Mouse (Mus musculus) liver, embryonic 14.5 days (tissue): ENCODE measurements around the gene Il5. TPM values are rescaled to one million over a fixed set of nuclear protein-coding genes. Genes with fewer than 3 reads are reported as not detected.

Experiments
- ATAC-seq: fragments of 200-750 bp; cut with Nextera tagmentation; 2 replicates; pipeline ENCODE4 v1.8.0; 2017; ENCODE audit warnings: moderate number of reproducible peaks, mild to moderate bottlenecking, moderate library complexity; ENCODE audit not compliant: insufficient read depth
- DNase-seq, 3 experiments: peaks; one replicate each; pipeline ENCODE4 v3.0.0-alpha.2; 2012 to 2013; ENCODE audit warnings: low read depth in 3 of 3, low spot score in 3 of 3
- H3K27ac ChIP-seq: fragments of 300-500 bp; sonication (generic); 2 replicates; pipeline ENCODE4 v1.5.1; 2014; ENCODE audit warnings: moderate library complexity, mild to moderate bottlenecking, control low read depth, inconsistent platforms
- H3K27me3 ChIP-seq: fragments of 300-500 bp; sonication (generic); 2 replicates; pipeline ENCODE4 v1.6.1; 2014; ENCODE audit warnings: mild to moderate bottlenecking, low read length, moderate library complexity; ENCODE audit not compliant: control insufficient read depth, insufficient read depth
- H3K36me3 ChIP-seq: fragments of 300-500 bp; sonication (generic); replicated peaks from 2 replicates; pipeline ENCODE4 v1.6.1; 2014; ENCODE audit warnings: low read depth; ENCODE audit not compliant: control insufficient read depth, insufficient read depth
- H3K4me1 ChIP-seq, 2 experiments: fragments of 200-500 bp in 1 of 2; fragments of 300-500 bp in 1 of 2; sonication (generic) in 1 of 2; replicated peaks; 2 replicates each; pipeline ENCODE4 v1.6.1; 2012 to 2014; ENCODE audit warnings: antibody characterized with exemption in 1 of 2, inconsistent platforms in 1 of 2, low read length in 1 of 2; ENCODE audit not compliant: control insufficient read depth in 2 of 2, insufficient read depth in 2 of 2
- H3K4me2 ChIP-seq: fragments of 300-500 bp; sonication (generic); 2 replicates; pipeline ENCODE4 v1.6.1; 2014; ENCODE audit warnings: low read depth, mild to moderate bottlenecking, control low read depth, moderate library complexity
- H3K4me3 ChIP-seq, 2 experiments: fragments of 200-500 bp in 1 of 2; fragments of 300-500 bp in 1 of 2; sonication (generic) in 1 of 2; 2 replicates each; pipeline ENCODE4 v1.5.1; 2012 to 2014; ENCODE audit warnings: low read depth in 2 of 2, low read length in 2 of 2, mild to moderate bottlenecking in 2 of 2, control low read depth in 1 of 2, inconsistent platforms in 1 of 2, moderate library complexity in 1 of 2; ENCODE audit not compliant: insufficient read depth in 1 of 2
- H3K9ac ChIP-seq: fragments of 300-500 bp; sonication (generic); replicated peaks from 2 replicates; pipeline ENCODE4 v1.6.1; 2014; ENCODE audit warnings: mild to moderate bottlenecking, control low read depth, moderate library complexity
- H3K9me3 ChIP-seq: fragments of 300-500 bp; sonication (generic); 2 replicates; pipeline ENCODE4 v1.6.1; 2016; ENCODE audit warnings: low read length, mixed read lengths; ENCODE audit not compliant: control insufficient read depth
- CTCF ChIP-seq: IDR thresholded peaks from 2 replicates; pipeline ENCODE4 v1.5.1; 2016; ENCODE audit warnings: antibody characterized with exemption, low read depth, control low read depth
- EP300 ChIP-seq: IDR thresholded peaks from 2 replicates; pipeline ENCODE4 v1.6.1; 2016; ENCODE audit warnings: antibody characterized with exemption, low read depth
- WGBS: fragments of 180-500 bp; shearing (Covaris S2); extraction: QIAGEN DNeasy Blood & Tissue Kit; methylation state at CpG from one replicate; pipeline ENCODE4 v1.1.7; 2014; ENCODE audit not compliant: insufficient replicate concordance; 5-methylcytosine and 5-hydroxymethylcytosine counted together
- polyA plus RNA-seq, 2 experiments: library from polyadenylated mRNA; depleted of rRNA in 1 of 2; stranded (reverse) in 1 of 2; unstranded in 1 of 2; fragments of >200 nt; fragmentation: Nextera tagmentation in 1 of 2; extraction: Ambion mirVana in 1 of 2; gene quantifications; 2 replicates each; pipeline versions ENCODE4 v1.2.1 to v1.2.3; 2012 to 2014

The Il5 gene
- polyA plus RNA-seq, 2 experiments = not detected

- no peaks in the 10 kb centered on the region for H3K9me3 ChIP-seq
- peak within 1 kb of the TSS; percentile 81 for H3K27ac ChIP-seq
- H3K27me3 ChIP-seq = no peaks in the 10 kb centered on the region
- no peaks in the 10 kb centered on the region; the same call in 1 of the 2 replicates for H3K36me3 ChIP-seq
- DNase-seq (peak; percentile 82 to 89 (median 84)), ATAC-seq (peak; percentile 96)
- WGBS = 1% methylated on average over 55 of the region's 55 CpGs
- TF ChIP-seq CTCF (no peak), EP300 (no peak)
- peak within 1 kb of the TSS; percentile 83 to 89 for H3K4me3 ChIP-seq
- peak within 1 kb of the TSS; percentile 96 for H3K4me2 ChIP-seq
- peak within 1 kb of the TSS; percentile 93 for H3K9ac ChIP-seq
- H3K4me1 ChIP-seq = peaks cover 4 to 5% of the 10 kb centered on the region in 2 experiments; a peak in 3 of 4 replicates
Observed at GRCm38 (mm10) chr11:53706934-53707717, 13.5 kb upstream of the Il5 start, which contains the start of gene Rad50. Rad50 (minus strand) TSS chr11:53707319.

- Histone ChIP-seq H3K27ac (no peak overlapping the region), H3K4me2 (peak overlapping the region; percentile 96), H3K9me3 (no peaks in the 10 kb centered on the region), H3K27me3 (no peaks in the 10 kb centered on the region), H3K9ac (peak overlapping the region; percentile 93), H3K4me1 (peaks cover 4 to 5% of the 10 kb centered on the region in 2 experiments; a peak in 3 of 4 replicates), H3K36me3 (no peaks in the 10 kb centered on the region; the same call in 1 of the 2 replicates), H3K4me3 (peak overlapping the region; percentile 83 to 89)
- DNase-seq = no peak
- no peak for ATAC-seq
- TF ChIP-seq CTCF = no peak
- TF ChIP-seq EP300 = no peak
- 58% methylated on average over 3 of the region's 3 CpGs for WGBS
Observed at GRCm38 (mm10) chr11:53707718-53708009, 12.9 kb upstream of the Il5 start.

DNA sequence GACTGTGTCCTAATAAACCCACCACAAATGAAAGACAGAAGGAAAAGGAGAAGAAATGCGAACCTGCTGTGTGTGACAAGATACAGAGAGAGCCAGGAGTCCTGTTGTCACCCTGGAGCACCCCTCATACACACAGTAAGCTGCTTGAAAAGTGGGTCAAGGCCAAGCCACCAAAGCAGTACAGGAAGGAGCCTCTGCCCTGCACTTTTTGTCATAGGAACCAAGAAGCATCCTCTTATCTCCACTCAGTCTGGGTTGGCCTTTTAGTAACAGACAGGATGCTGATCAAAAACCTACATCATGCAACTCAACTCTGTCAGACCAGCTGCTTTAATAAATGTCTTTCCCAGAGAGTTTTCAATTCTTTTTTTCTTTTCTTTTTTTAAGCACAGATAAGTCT is 893 bp upstream of the Il5 start:
- H3K4me1 ChIP-seq = no peaks in the 10 kb centered on the region
- no peak for ATAC-seq
- TF ChIP-seq CTCF (no peak), EP300 (no peak)
- DNase-seq = no peak
- no peaks in the 10 kb centered on the region for H3K36me3 ChIP-seq
- WGBS = 47% methylated on average over 1 of the region's 1 CpGs
- H3K4me3 ChIP-seq = no peak overlapping the region
- no peak overlapping the region for H3K27ac ChIP-seq
- no peaks in the 10 kb centered on the region for H3K9me3 ChIP-seq
- H3K9ac ChIP-seq = no peak overlapping the region
- no peak overlapping the region for H3K4me2 ChIP-seq
- H3K27me3 ChIP-seq = no peaks in the 10 kb centered on the region; the same call in 1 of the 2 replicates

DNA sequence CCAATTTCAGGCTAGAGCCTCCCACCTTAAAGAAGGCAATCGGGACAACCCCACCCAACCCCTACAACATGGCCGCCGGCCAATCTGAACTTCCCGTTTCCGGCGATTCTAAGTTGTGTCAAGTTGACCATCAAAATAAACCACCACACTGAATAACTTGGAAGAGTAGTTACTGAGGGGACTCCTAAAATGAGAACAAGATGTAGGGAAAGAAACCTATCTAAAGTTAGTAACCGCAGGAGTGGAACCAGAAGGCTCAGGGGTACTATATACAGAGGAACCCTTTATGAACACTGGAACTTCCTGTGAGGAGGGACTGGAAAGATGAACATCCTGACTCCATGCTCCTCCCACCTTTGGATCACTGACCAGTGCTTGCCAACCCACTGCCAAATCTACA is 10.9 kb downstream of the Il5 start:
- H3K36me3 ChIP-seq = no peaks in the 10 kb centered on the region
- TF ChIP-seq EP300 (no peak), CTCF (no peak)
- ATAC-seq = no peak
- H3K4me1 ChIP-seq = no peaks in the 10 kb centered on the region
- no peak overlapping the region for H3K9ac ChIP-seq
- no peak overlapping the region for H3K27ac ChIP-seq
- DNase-seq = no peak
- no peaks in the 10 kb centered on the region for H3K9me3 ChIP-seq
- H3K4me2 ChIP-seq = no peak overlapping the region
- H3K4me3 ChIP-seq = no peak overlapping the region
- 80% methylated on average over 7 of the region's 7 CpGs for WGBS
- H3K27me3 ChIP-seq = no peaks in the 10 kb centered on the region

GRCm38 (mm10) chr11:53732244-53732643 is 11.7 kb downstream of the Il5 start:
- WGBS = 51% methylated on average over 8 of the region's 8 CpGs
- no peak overlapping the region for H3K4me3 ChIP-seq
- H3K36me3 ChIP-seq = no peaks in the 10 kb centered on the region
- no peak for TF ChIP-seq CTCF
- no peak for TF ChIP-seq EP300
- DNase-seq (no peak), ATAC-seq (no peak)
- H3K9me3 ChIP-seq = no peaks in the 10 kb centered on the region
- H3K4me2 ChIP-seq = no peak overlapping the region
- no peak overlapping the region for H3K27ac ChIP-seq
- H3K27me3 ChIP-seq = no peaks in the 10 kb centered on the region
- H3K9ac ChIP-seq = no peak overlapping the region
- H3K4me1 ChIP-seq = no peaks in the 10 kb centered on the region
